Mouse (Mus musculus) retina, postnatal 1 day (tissue): ENCODE measurements around the gene Lyrm9.

Experiments
- DNase-seq: peaks from one replicate; pipeline ENCODE4 v3.0.0-alpha.2; 2012

Lyrm9 gene

GRCm38 (mm10) chr11:78826442-78827013 is at the start of gene Lyrm9:
Gene Lyrm9, plus strand, starts transcription at chr11:78826584.
- DNase-seq: peak; percentile 95

- DNase-seq: peak; percentile 78
Observed at GRCm38 (mm10) chr11:78777851-78778680, 48.3 kb upstream of the Lyrm9 start.

GRCm38 (mm10) chr11:78780002-78780401 is 46.4 kb upstream of the Lyrm9 start:
- no peak for DNase-seq

- DNase-seq: no peak
Observed at GRCm38 (mm10) chr11:78780571-78780970, 45.8 kb upstream of the Lyrm9 start.

GRCm38 (mm10) chr11:78782326-78782725 is 44.1 kb upstream of the Lyrm9 start:
- DNase-seq: no peak

DNA sequence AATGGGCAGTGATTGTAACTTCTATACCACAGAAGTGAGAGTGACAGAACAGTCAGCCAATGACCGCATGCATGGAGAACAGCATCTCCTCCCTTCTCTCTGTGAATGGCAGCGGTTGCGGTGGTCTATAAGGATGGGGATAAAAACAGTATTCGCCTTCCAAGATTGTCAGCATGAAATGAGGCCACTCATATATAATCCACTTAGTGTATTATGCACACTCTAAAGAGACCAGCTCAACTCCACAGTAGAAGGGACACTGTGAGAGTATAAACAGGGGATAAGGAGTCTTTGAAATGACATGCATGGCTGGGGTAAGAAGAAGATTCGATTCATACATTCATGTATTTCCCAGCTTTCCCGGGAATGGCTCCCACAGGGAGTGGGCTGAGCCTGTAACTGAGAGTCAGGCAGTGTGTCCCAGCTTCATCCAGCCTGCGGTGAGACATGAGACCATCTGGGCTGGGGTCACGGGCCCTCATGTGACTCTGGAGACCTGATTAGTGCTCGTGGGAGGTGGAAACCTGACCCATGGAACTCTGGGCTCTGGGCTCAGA is 43.5 kb upstream of the Lyrm9 start:
- peak; percentile 82 for DNase-seq

DNA sequence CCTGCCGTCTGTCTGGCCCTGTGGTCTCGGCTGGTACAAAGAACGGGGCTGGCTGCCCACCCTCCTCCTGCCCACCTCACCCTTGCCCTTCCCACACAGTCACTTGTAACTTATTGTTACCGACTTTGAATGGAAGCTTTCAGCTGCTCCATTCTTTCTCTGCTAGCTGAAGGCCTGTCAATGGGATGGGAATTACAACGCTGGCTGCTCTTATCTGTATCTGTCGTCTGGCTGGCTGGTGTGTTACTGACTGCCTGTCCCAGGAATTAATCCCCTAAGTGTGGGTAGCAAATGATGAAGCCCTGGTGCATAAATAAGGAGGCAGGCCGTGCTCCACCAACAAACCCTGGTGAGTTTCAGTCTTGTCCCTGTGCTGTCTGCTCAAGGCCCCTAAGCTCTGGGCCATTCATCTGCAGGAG is 40.4 kb upstream of the Lyrm9 start:
- peak; percentile 65 for DNase-seq

DNA sequence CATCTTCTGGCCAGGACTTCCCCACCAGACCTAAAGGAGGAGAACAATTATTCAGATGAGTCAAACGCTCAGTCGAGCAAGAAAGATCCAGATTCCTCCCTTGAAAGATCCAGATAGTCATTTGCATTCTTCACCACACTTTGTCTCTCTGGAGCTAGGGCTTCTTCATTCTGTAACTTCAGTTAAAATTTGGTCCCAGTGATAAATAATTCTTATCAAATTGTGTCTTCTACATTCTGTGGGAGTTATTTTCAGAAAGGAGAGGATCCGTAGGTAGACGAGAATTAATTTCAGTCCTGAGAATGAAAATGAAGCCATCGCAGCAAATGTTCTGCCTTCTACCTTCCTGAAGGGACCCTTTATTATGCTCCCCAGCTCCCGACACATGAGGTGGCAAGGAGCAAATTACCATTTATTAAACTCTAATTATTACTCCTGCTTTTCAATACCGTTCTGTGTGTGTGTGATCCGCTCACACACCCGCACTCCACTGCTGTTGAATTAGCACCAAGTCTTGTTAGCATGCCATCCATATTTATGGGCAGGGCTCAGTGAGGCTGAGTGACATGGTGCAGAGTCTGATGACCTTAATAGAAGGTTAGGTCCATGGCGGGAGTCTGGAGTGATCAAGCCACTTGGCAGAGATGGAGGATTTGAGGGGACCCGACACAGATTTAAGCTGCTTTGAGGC is 36.9 kb upstream of the Lyrm9 start:
- no peak for DNase-seq

- DNase-seq: peak; percentile 75
Observed at GRCm38 (mm10) chr11:78791582-78791981, 34.8 kb upstream of the Lyrm9 start.

- peak; percentile 61 for DNase-seq
Observed at GRCm38 (mm10) chr11:78792055-78792454, 34.3 kb upstream of the Lyrm9 start.

DNA sequence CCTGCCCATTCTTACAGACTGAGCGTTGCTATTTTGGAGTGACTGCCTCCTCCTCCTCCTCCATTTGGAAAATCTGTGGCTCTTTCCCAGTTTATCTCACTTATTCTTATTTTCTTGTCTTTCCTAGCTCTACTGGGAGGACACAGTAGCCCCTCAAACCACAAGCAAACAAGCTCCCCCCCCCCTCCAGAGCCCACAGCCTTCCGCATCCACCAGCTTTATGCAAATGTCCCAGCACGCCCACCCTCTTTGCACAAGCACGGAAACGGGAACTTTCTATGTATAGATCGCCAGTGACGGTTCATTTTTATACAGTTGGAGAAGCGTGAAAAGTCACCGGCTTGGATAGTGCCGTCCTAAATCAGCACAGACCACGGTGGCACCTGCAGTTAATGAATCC is 33.9 kb upstream of the Lyrm9 start:
- DNase-seq: peak; percentile 62

- DNase-seq: no peak
Observed at GRCm38 (mm10) chr11:78793116-78793515, 33.3 kb upstream of the Lyrm9 start.

DNA sequence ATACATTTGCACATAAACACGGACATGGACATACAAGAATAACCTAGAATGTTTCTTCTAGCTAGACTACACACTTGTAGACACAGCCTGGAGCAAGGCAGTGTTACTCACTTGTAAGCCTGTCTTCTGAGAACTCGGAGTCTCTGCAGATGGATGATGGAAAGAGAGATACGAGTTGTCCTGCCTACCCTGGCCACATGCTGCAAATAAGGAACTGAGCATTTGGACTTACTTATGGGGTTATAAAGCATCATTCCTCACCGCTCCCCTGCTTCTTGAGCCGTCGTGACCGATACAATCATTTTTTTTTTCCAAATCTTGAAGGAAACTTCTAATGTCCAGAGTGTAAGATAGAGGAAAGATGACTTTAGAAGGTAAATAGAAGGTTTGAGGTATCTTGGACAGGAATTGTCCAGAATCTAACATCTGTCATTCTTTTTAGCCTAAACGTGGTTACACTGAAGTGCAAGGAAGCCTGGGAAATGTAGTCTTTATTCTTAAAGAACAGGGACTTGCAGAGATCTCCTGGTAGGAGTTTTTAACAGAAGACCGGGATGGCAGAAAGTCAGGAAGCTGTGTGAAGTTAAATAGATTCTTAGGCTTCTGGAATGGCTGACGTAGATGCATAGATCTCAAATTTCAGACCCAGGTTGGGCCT is 30.2 kb upstream of the Lyrm9 start:
- no peak for DNase-seq

GRCm38 (mm10) chr11:78801094-78801493 is 25.3 kb upstream of the Lyrm9 start:
- no peak for DNase-seq

GRCm38 (mm10) chr11:78803587-78804316 is 22.6 kb upstream of the Lyrm9 start:
- peak; percentile 96 for DNase-seq

- no peak for DNase-seq
Observed at GRCm38 (mm10) chr11:78804551-78804950, 21.8 kb upstream of the Lyrm9 start.

GRCm38 (mm10) chr11:78805198-78805597 is 21.2 kb upstream of the Lyrm9 start:
- no peak for DNase-seq

DNA sequence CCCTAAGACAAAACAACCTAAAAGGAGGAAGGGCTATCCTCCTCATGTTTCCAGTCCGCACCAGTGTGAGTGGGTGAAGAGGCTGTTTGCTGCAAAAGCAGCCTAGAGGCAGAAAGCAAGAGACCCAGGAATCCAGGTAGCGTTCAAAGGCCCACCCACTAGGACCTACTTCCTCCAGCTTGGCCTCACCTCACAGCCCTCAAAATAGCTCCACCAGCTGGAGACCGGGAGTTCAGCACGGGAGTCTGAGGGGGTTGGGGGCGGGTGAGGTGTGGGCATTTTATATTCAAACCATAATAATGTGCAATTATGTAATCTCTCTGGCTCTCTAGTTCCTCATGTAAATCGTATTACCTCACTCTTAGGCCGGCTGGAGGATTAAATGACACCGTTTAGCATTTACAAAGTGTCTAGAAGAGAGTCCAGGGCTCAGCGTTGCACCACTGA is 20.7 kb upstream of the Lyrm9 start:
- no peak for DNase-seq

GRCm38 (mm10) chr11:78807341-78808108 is 18.9 kb upstream of the Lyrm9 start:
- DNase-seq: peak; percentile 79

DNA sequence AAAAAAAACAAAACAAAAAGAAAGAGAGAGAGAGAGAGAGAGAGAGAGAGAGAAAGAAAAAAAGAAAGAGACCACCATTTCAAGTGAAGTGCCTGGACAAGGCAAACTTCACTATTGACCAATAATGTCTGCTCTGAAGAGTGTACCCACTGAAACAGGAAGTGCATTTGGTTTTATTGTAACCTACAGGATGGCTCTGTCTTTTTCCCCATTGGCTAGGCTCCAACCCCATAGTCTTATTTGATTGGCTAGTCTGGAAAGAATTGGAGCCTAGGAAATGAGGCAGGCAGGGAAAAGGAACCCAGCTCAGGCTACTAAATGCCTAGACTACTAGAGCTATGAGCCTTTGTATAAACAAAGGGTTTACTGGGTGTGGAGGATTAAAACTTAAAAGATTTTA is 17.0 kb upstream of the Lyrm9 start:
- DNase-seq: no peak

DNA sequence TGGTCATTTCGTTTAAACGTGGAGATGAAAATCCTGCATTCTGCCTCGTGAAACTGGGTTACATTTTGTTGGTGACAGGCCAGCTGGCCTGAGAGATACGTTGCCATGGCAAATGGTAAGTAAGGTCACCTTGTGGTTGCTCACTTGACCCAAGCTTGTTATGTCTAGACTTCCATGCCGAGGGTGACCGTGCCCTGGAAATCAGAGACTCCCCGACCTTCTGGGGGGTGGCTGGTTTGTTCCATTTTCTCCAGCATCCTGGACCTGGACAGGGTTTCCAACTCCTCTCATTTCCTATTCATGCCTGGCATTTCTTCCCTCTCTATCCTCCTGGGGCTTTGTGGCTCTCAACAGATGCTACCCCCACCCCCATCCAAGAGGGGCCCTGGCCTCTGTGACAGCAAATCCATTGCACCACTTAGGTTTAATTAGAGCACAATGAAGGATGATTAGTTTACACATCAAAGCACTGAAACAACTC is 11.9 kb upstream of the Lyrm9 start:
- peak; percentile 95 for DNase-seq
